Mouse (Mus musculus) limb, embryonic 14.5 days (tissue): ENCODE measurements around the gene Kdm1a. TPM values are rescaled to one million over a fixed set of nuclear protein-coding genes. Genes with fewer than 3 reads are reported as not detected.

Experiments used
- ATAC-seq: fragments of 200-750 bp; cut with Nextera tagmentation; 2 replicates; pipeline ENCODE4 v1.8.0; 2017; ENCODE audit warnings: low read depth, moderate number of reproducible peaks, moderate TSS enrichment; ENCODE audit not compliant: low FRiP score
- DNase-seq: peaks from one replicate; pipeline ENCODE4 v3.0.0-alpha.2; 2015; ENCODE audit warnings: low spot score
- H3K27ac ChIP-seq: fragments of 300-500 bp; sonication (generic); replicated peaks from 2 replicates; pipeline ENCODE4 v1.5.1; 2014; ENCODE audit warnings: low read depth, mild to moderate bottlenecking, low read length, moderate library complexity, mixed read lengths
- H3K27me3 ChIP-seq: fragments of 300-500 bp; sonication (generic); 2 replicates; pipeline ENCODE4 v1.6.1; 2014; ENCODE audit warnings: low read length, mixed read lengths; ENCODE audit not compliant: control insufficient read depth, insufficient read depth
- H3K36me3 ChIP-seq: fragments of 300-500 bp; sonication (generic); 2 replicates; pipeline ENCODE4 v1.6.1; 2014; ENCODE audit warnings: mild to moderate bottlenecking, low read length, moderate library complexity, mixed read lengths; ENCODE audit not compliant: control insufficient read depth, insufficient read depth
- H3K4me1 ChIP-seq: fragments of 300-500 bp; sonication (generic); 2 replicates; pipeline ENCODE4 v1.6.1; 2014; ENCODE audit warnings: antibody characterized with exemption, low read length, mixed read lengths; ENCODE audit not compliant: control insufficient read depth, insufficient read depth
- H3K4me2 ChIP-seq: fragments of 300-500 bp; sonication (generic); replicated peaks from 2 replicates; pipeline ENCODE4 v1.6.1; 2014; ENCODE audit warnings: low read depth, mild to moderate bottlenecking, low read length, moderate library complexity; ENCODE audit not compliant: severe bottlenecking
- H3K4me3 ChIP-seq: fragments of 300-500 bp; sonication (generic); replicated peaks from 2 replicates; pipeline ENCODE4 v1.5.1; 2014; ENCODE audit warnings: low read length
- H3K9ac ChIP-seq: fragments of 300-500 bp; sonication (generic); 2 replicates; pipeline ENCODE4 v1.6.1; 2014; ENCODE audit warnings: mild to moderate bottlenecking, low read depth, low read length, moderate library complexity; ENCODE audit not compliant: severe bottlenecking
- H3K9me3 ChIP-seq: fragments of 300-500 bp; sonication (generic); 2 replicates; pipeline ENCODE4 v1.6.1; 2016; ENCODE audit warnings: low read length; ENCODE audit not compliant: control insufficient read depth
- POLR2A ChIP-seq: fragments of 200-500 bp; IDR thresholded peaks from 2 replicates; pipeline ENCODE4 v1.8.0; 2012; ENCODE audit warnings: inconsistent platforms, mild to moderate bottlenecking, moderate library complexity, borderline replicate concordance; ENCODE audit not compliant: insufficient read depth, insufficient read length; ENCODE audit errors: extremely low read depth
- WGBS: fragments of 180-500 bp; shearing (Covaris S2); extraction: QIAGEN DNeasy Blood & Tissue Kit; methylation state at CpG from one replicate; pipeline ENCODE4 v1.1.7; 2014; 5-methylcytosine and 5-hydroxymethylcytosine counted together
- polyA plus RNA-seq, 2 experiments: library from polyadenylated mRNA; depleted of rRNA in 1 of 2; stranded (reverse) in 1 of 2; unstranded in 1 of 2; fragments of >200 nt; fragmentation: Nextera tagmentation in 1 of 2; extraction: Ambion mirVana in 1 of 2; gene quantifications; 2 replicates each; pipeline versions ENCODE4 v1.2.1 to v1.2.3; 2012 to 2014

Kdm1a gene
- polyA plus RNA-seq, 2 experiments = 51.9 to 89.9 TPM

DNA sequence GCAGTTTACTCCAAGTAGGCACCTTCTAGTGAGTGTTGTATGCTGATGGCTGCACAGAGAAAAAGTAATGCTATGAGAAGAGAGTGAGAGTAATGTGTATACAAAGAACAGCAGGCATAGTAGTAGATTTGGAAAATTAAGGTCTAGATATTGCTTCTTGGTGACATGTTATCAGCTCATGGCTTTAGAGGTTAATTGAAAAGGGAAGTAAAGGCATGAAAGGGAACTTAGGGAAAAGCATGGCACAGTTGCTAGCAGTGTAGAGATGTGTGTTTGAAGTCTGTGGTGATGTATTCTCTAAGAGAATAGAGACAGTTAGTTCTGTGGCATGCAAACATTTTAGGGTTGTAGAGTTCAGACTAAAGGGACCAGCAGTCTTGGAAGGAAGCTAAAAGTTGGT, 82.7 kb downstream of the Kdm1a start:
- TF ChIP-seq POLR2A = no peak
- Histone ChIP-seq H3K27me3 (no peaks in the 10 kb centered on the region), H3K4me2 (no peak overlapping the region), H3K4me1 (0 out of 2 replicates have a peak, but pooled peaks cover 2% of the 10 kb centered on the region), H3K27ac (no peak overlapping the region), H3K4me3 (no peak overlapping the region), H3K9ac (no peak overlapping the region), H3K9me3 (no peaks in the 10 kb centered on the region), H3K36me3 (peaks cover 18% of the 10 kb centered on the region)
- no peak for ATAC-seq
- DNase-seq = no peak

DNA sequence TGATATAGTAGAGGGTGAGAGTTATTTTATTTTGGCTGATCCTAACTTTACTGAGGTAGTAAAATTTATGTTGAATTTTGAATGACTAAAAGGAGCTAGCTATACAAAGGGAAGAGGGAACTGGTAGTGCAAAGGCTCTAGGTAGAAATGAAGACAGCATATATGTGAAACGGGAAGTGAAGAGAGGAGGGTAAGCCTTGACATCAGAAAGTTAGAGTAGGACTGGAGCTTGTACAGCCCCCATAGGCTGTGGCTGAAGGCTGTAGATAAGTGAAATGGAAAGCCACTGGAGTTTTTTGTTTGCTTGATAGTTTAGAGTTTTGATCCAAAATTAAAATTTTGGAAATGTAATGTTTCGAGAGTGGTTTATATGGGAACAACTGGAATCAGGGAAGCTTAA, 83.9 kb downstream of the Kdm1a start:
- no peak overlapping the region for H3K4me3 ChIP-seq
- DNase-seq (no peak), ATAC-seq (no peak)
- H3K4me2 ChIP-seq = no peak overlapping the region
- H3K9ac ChIP-seq = no peak overlapping the region
- WGBS = 90% methylated on average over 2 of the region's 2 CpGs
- H3K36me3 ChIP-seq = peaks cover 13% of the 10 kb centered on the region
- no peak for TF ChIP-seq POLR2A
- no peaks in the 10 kb centered on the region for H3K27me3 ChIP-seq
- H3K9me3 ChIP-seq = no peaks in the 10 kb centered on the region
- H3K4me1 ChIP-seq = 0 out of 2 replicates have a peak, but pooled peaks cover 5% of the 10 kb centered on the region
- H3K27ac ChIP-seq = no peak overlapping the region

DNA sequence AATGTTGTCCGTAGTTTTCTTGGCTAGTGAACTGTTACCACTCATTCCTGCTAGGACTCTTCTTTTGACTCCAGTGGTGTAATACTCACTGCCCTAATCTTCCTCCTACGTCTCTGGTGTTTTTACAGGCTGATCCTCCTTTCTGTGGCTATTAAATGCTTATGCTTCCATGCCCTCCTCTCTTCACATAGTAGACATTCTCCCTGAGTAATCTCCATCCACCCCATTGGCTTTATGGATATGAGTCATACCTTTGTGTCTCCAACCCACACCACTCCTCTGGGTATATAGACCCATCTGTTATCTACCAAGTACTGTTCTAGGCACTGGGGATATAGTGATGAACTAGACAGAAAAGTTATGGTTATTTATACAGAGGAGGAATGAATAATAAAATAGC, 84.4 kb downstream of the Kdm1a start:
- no peaks in the 10 kb centered on the region for H3K27me3 ChIP-seq
- H3K9me3 ChIP-seq = no peaks in the 10 kb centered on the region
- peaks cover 13% of the 10 kb centered on the region for H3K36me3 ChIP-seq
- WGBS = 82% methylated on average over 2 of the region's 2 CpGs
- H3K4me1 ChIP-seq = peaks cover 7% of the 10 kb centered on the region; the same call in 1 of the 2 replicates
- TF ChIP-seq POLR2A = no peak
- H3K4me3 ChIP-seq = no peak overlapping the region
- DNase-seq (no peak), ATAC-seq (no peak)
- H3K4me2 ChIP-seq = no peak overlapping the region
- no peak overlapping the region for H3K27ac ChIP-seq
- no peak overlapping the region for H3K9ac ChIP-seq

DNA sequence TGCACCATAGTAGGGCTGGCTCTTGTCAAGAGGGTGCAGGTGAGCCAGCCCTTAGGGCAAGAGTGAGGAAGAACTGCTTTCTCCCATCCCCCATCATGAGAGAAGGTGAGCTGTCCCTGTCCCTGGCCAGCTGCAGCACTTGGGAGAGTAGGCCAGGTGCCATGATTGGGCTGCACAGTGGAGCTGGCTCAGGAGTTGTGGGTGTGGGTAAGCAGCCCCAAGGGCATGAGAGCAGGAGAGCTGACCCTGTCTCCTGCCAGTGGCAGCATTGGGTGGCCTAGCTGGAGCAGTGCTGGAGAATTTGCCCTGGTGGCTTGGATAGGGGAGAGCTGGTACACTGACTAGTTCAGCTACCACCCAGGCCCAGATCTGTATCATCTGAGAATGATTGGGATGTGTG, 89.6 kb downstream of the Kdm1a start:
- TF ChIP-seq POLR2A = no peak
- Histone ChIP-seq H3K4me3 (no peak overlapping the region), H3K4me2 (no peak overlapping the region), H3K36me3 (no peaks in the 10 kb centered on the region), H3K27me3 (no peaks in the 10 kb centered on the region), H3K9me3 (no peaks in the 10 kb centered on the region), H3K9ac (no peak overlapping the region), H3K27ac (no peak overlapping the region), H3K4me1 (peaks cover 24% of the 10 kb centered on the region)
- ATAC-seq (no peak), DNase-seq (no peak)

DNA sequence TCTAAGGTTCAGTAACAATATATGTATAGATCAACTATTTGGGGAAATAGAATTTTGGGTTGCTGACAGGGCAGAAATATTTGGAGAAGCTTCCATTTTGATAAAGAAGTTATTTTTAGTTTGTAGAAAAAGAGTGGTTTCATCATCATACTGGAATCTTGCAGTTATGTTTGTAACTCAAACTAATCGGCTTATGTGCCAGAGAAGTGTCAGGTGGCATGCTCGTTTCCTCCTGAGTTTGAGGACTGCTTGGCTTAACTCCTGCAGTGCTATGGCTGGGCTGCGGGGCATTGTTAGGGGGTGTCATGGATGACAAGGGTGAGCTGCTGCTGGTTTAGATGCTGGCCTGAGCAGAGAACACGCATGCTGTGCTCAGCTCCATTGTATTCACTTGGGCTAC, 90.8 kb downstream of the Kdm1a start:
- Histone ChIP-seq H3K27ac (no peak overlapping the region), H3K27me3 (no peaks in the 10 kb centered on the region), H3K9me3 (no peaks in the 10 kb centered on the region), H3K4me1 (peaks cover 24% of the 10 kb centered on the region), H3K9ac (no peak overlapping the region), H3K4me3 (no peak overlapping the region), H3K4me2 (no peak overlapping the region), H3K36me3 (no peaks in the 10 kb centered on the region)
- WGBS = 50% methylated on average over 4 of the region's 4 CpGs
- TF ChIP-seq POLR2A = no peak
- no peak for ATAC-seq
- no peak for DNase-seq

DNA sequence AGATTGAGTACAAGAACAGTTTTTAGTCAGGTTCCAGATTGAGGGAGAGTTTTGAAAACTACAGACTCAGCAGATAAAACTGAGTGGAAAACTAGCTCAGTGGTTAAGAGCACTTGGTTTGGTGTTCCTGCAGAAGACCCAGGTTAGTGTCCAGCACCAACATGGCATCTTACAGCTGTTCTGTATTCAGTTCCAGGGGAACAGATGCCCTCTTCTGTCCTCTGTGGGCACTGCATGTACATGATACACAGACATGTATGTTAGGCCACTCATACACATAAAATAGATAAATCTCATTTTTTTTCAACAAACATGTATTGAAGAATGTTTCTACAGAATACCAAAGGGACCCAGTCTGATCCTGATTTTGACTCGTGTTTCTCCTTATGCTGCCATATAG, 92.7 kb downstream of the Kdm1a start:
- H3K36me3 ChIP-seq = no peaks in the 10 kb centered on the region
- WGBS = 60% methylated on average over 1 of the region's 1 CpGs
- H3K4me3 ChIP-seq = no peak overlapping the region
- peaks cover 24% of the 10 kb centered on the region for H3K4me1 ChIP-seq
- DNase-seq (no peak), ATAC-seq (no peak)
- no peak for TF ChIP-seq POLR2A
- H3K9ac ChIP-seq = no peak overlapping the region
- no peaks in the 10 kb centered on the region for H3K27me3 ChIP-seq
- H3K9me3 ChIP-seq = no peaks in the 10 kb centered on the region
- no peak overlapping the region for H3K4me2 ChIP-seq
- no peak overlapping the region for H3K27ac ChIP-seq
